Mouse (Mus musculus) induced T-regulatory cell, adult 2 months (primary cell): ENCODE data around the gene Nfic.

Source experiments
- DNase-seq: peaks from one replicate; pipeline ENCODE4 v3.0.0-alpha.2; 2012; ENCODE audit warnings: low read depth

Gene Nfic

GRCm38 (mm10) chr10:81430141-81430830, 25.1 kb downstream of the Nfic start:
- peak; percentile 86 for DNase-seq

GRCm38 (mm10) chr10:81429605-81430061, 25.8 kb downstream of the Nfic start:
- peak; percentile 89 for DNase-seq

GRCm38 (mm10) chr10:81429092-81429491, 26.3 kb downstream of the Nfic start:
- no peak for DNase-seq

GRCm38 (mm10) chr10:81428507-81428870, 26.9 kb downstream of the Nfic start:
- no peak for DNase-seq

- DNase-seq = peak; percentile 29
Observed at GRCm38 (mm10) chr10:81427804-81428506, 27.5 kb downstream of the Nfic start.

- no peak for DNase-seq
Observed at GRCm38 (mm10) chr10:81427327-81427726, 28.1 kb downstream of the Nfic start.

GRCm38 (mm10) chr10:81426897-81427296, 28.5 kb downstream of the Nfic start:
- peak; percentile 62 for DNase-seq

- no peak for DNase-seq
Observed at GRCm38 (mm10) chr10:81426081-81426671, 29.3 kb downstream of the Nfic start.

GRCm38 (mm10) chr10:81425236-81425850, 30.1 kb downstream of the Nfic start:
- DNase-seq = peak; percentile 19

GRCm38 (mm10) chr10:81424246-81425051, 31.0 kb downstream of the Nfic start:
- DNase-seq = peak; percentile 9

GRCm38 (mm10) chr10:81423476-81424245, 31.8 kb downstream of the Nfic start:
- peak; percentile 14 for DNase-seq

- no peak for DNase-seq
Observed at GRCm38 (mm10) chr10:81422661-81423217, 32.7 kb downstream of the Nfic start.

- DNase-seq = no peak
Observed at GRCm38 (mm10) chr10:81422191-81422590, 33.2 kb downstream of the Nfic start.

GRCm38 (mm10) chr10:81421797-81422100, 33.7 kb downstream of the Nfic start:
- DNase-seq = no peak

- DNase-seq = no peak
Observed at GRCm38 (mm10) chr10:81421041-81421796, 34.2 kb downstream of the Nfic start.

GRCm38 (mm10) chr10:81420191-81420767, 35.2 kb downstream of the Nfic start:
- no peak for DNase-seq

- DNase-seq = no peak
Observed at GRCm38 (mm10) chr10:81419111-81419928, 36.1 kb downstream of the Nfic start.

GRCm38 (mm10) chr10:81418216-81419070, 37.0 kb downstream of the Nfic start:
- DNase-seq = no peak
